Comparison of ENCODE assay signal across 26 mouse cellular contexts in the genomic region with DNA sequence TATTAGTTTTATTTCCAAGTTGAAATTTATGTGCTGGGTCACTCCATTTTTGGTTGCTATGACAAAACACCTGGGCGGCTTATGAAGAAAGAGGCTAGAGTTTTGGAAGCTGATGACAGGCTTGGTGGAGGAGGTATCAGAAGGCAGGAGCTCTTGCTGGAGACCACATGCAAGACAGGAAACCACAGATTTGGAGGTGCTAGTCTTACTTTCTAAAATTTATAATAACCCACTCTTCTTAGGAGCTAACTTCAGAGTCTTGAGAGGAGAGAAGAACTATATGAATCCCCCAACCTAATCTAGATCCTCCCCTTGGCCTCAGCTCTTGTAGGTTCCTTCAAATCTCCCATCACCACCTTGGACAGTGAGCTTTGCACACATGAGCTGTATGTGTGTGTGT.
"Had no signal": no experiment of that assay in that cellular context is flagged by ENCODE, and none has a peak within 500 bp of the region (broad histone marks: within the 10 kb centered on the region; RNA-seq: fewer than 3 reads in every experiment).

No protein-coding gene starts in this region.

- H3K27ac ChIP-seq: gastrocnemius, adult 2 months; heart, embryonic 10.5 days; hindbrain, embryonic 10.5 days; hindbrain, embryonic 12.5 days; hindbrain, embryonic 14.5 days; intestine, embryonic 15.5 days; kidney, embryonic 15.5 days; kidney, postnatal 0 days; limb, embryonic 10.5 days; limb, embryonic 12.5 days had no signal

- H3K4me1 ChIP-seq: hindbrain, embryonic 12.5 days; intestine, embryonic 15.5 days; kidney, embryonic 15.5 days; limb, embryonic 12.5 days had no signal

- H3K4me2 ChIP-seq: heart, embryonic 12.5 days; hindbrain, embryonic 12.5 days; hindbrain, embryonic 14.5 days; intestine, embryonic 15.5 days; kidney, embryonic 15.5 days; limb, embryonic 12.5 days; liver, embryonic 11.5 days had no signal

- H3K9me3 ChIP-seq: heart, embryonic 10.5 days; heart, embryonic 12.5 days; hindbrain, embryonic 10.5 days; hindbrain, embryonic 12.5 days; intestine, embryonic 15.5 days; kidney, embryonic 15.5 days; limb, embryonic 10.5 days; limb, embryonic 12.5 days had no signal

- ATAC-seq: forebrain, postnatal 0 days; hindbrain, embryonic 16.5 days; intestine, embryonic 15.5 days; intestine, postnatal 0 days had no signal

- H3K27me3 ChIP-seq: heart, embryonic 12.5 days; hindbrain, embryonic 12.5 days; intestine, embryonic 15.5 days; kidney, embryonic 15.5 days; limb, embryonic 12.5 days had no signal

- H3K4me3 ChIP-seq: gastrocnemius, adult 2 months; heart, embryonic 10.5 days; heart, embryonic 12.5 days; hindbrain, embryonic 10.5 days; hindbrain, embryonic 12.5 days; intestine, embryonic 15.5 days; kidney, embryonic 15.5 days; limb, embryonic 10.5 days; limb, embryonic 12.5 days had no signal

- H3K9ac ChIP-seq: forebrain, postnatal 0 days; heart, embryonic 12.5 days; hindbrain, embryonic 12.5 days; hindbrain, embryonic 14.5 days; intestine, embryonic 15.5 days; kidney, embryonic 15.5 days; limb, embryonic 12.5 days had no signal

- DNase-seq: forebrain, postnatal 0 days; gastrocnemius, adult 2 months; gastrocnemius, postnatal 10 days; gastrocnemius, postnatal 25 days; heart, postnatal 10 days; heart, postnatal 4 days; kidney, adult 18-20 months; kidney, adult 8-10 months; kidney, postnatal 14 days; kidney, postnatal 36 days; layer of hippocampus, adult 9-11 months; layer of hippocampus, postnatal 36 days; liver had no signal

- H3K36me3 ChIP-seq: heart, embryonic 10.5 days; heart, embryonic 12.5 days; hindbrain, embryonic 10.5 days; hindbrain, embryonic 12.5 days; intestine, embryonic 15.5 days; kidney, embryonic 15.5 days; limb, embryonic 10.5 days; limb, embryonic 12.5 days had no signal
